Mouse (Mus musculus) lung, adult 2 months (tissue): ENCODE results near the gene Olfr1028. TPM values are rescaled to one million over a fixed set of nuclear protein-coding genes. Genes with fewer than 3 reads are reported as not detected.

Experiments used
- DNase-seq: peaks from one replicate; pipeline ENCODE4 v3.0.0; 2022
- H3K4me1 ChIP-seq: fragments of 200-500 bp; 2 replicates; pipeline ENCODE4 v1.6.1; 2011; ENCODE audit warnings: low read length; ENCODE audit not compliant: control insufficient read depth, insufficient read depth
- H3K4me3 ChIP-seq: fragments of 200-500 bp; replicated peaks from 2 replicates; pipeline ENCODE3; 2011; ENCODE audit warnings: low read depth, mild to moderate bottlenecking, control low read depth, low read length; ENCODE audit errors: extremely low read depth
- CTCF ChIP-seq: fragments of 200-500 bp; IDR thresholded peaks from 2 replicates; pipeline ENCODE4 v1.5.1; 2011; ENCODE audit warnings: mild to moderate bottlenecking, low read length, control low read depth; ENCODE audit not compliant: insufficient read depth
- POLR2A ChIP-seq: fragments of 200-500 bp; IDR thresholded peaks from 2 replicates; pipeline ENCODE4 v1.6.1; 2011; ENCODE audit warnings: low read depth, mild to moderate bottlenecking, control low read depth, low read length, borderline replicate concordance; ENCODE audit errors: extremely low read depth
- whole genome bisulfite sequencing: fragments of 180-500 bp; shearing (Covaris S2); methylation state at CpG from one replicate; pipeline ENCODE4 v1.1.7; 2018; 5-methylcytosine and 5-hydroxymethylcytosine counted together
- polyA plus RNA-seq: library from polyadenylated mRNA; depleted of rRNA; stranded (reverse); fragments of >200 nt; gene quantifications from 2 replicates; pipeline ENCODE4 v1.2.3, GENCODE M21; 2012; rRNA removed

Olfr1028 gene
- not detected in 2 replicates for polyA plus RNA-seq

- TF ChIP-seq POLR2A (no peak), CTCF (no peak)
- H3K4me1 ChIP-seq = no peaks in the 10 kb centered on the region
- H3K4me3 ChIP-seq = no peak within 1 kb of the TSS
- no peak for DNase-seq
- WGBS = 62% methylated on average over 1 of the region's 1 CpGs
These were observed at the start of gene Olfr1028 for GRCm38 (mm10) chr2:85950137-85950536. Olfr1028 (plus strand) TSS chr2:85950437.

GRCm38 (mm10) chr2:85904952-85905351, 45.3 kb upstream of the Olfr1028 start, which contains the start of gene Olfr1024:
Olfr1024 (minus strand) TSS chr2:85905052.
- no peak for DNase-seq
- WGBS = 81% methylated on average over 3 of the region's 3 CpGs
- Histone ChIP-seq H3K4me1 (no peaks in the 10 kb centered on the region), H3K4me3 (no peak within 1 kb of the TSS)
- no peak for TF ChIP-seq CTCF
- TF ChIP-seq POLR2A = no peak

GRCm38 (mm10) chr2:85913197-85913596, 37.0 kb upstream of the Olfr1028 start:
- TF ChIP-seq CTCF (no peak), POLR2A (no peak)
- H3K4me1 ChIP-seq = no peaks in the 10 kb centered on the region
- no peak overlapping the region for H3K4me3 ChIP-seq
- no peak for DNase-seq

GRCm38 (mm10) chr2:85914893-85915292, 35.3 kb upstream of the Olfr1028 start, which contains the start of gene Olfr1025-ps1:
Olfr1025-ps1 (plus strand) TSS chr2:85915193.
- DNase-seq = no peak
- WGBS = 40% methylated on average over 1 of the region's 1 CpGs

GRCm38 (mm10) chr2:85921258-85921657, 29.0 kb upstream of the Olfr1028 start, which contains the start of gene Olfr1026:
Olfr1026 (plus strand) TSS chr2:85921558.
- TF ChIP-seq POLR2A (no peak), CTCF (no peak)
- no peak for DNase-seq
- no peak within 1 kb of the TSS for H3K4me3 ChIP-seq
- no peaks in the 10 kb centered on the region for H3K4me1 ChIP-seq
- WGBS = 83% methylated on average over 3 of the region's 3 CpGs

More at GRCm38 (mm10) chr2:85914893-85915292, 35.3 kb upstream of the Olfr1028 start, which contains the start of gene Olfr1025-ps1:
- Histone ChIP-seq H3K4me1 (no peaks in the 10 kb centered on the region), H3K4me3 (no peak within 1 kb of the TSS)
- TF ChIP-seq POLR2A (no peak), CTCF (no peak)

- 92% methylated on average over 2 of the region's 2 CpGs for WGBS
- Histone ChIP-seq H3K4me3 (no peak within 1 kb of the TSS), H3K4me1 (no peaks in the 10 kb centered on the region)
- TF ChIP-seq CTCF = no peak
- no peak for TF ChIP-seq POLR2A
- no peak for DNase-seq
These were observed 23.4 kb downstream of the Olfr1028 start, which contains the start of gene Olfr1029 for GRCm38 (mm10) chr2:85973595-85973994. Olfr1029 (plus strand) TSS chr2:85973895.

- Histone ChIP-seq H3K4me1 (no peaks in the 10 kb centered on the region), H3K4me3 (no peak within 1 kb of the TSS)
- WGBS = 46% methylated on average over 1 of the region's 1 CpGs
- no peak for TF ChIP-seq POLR2A
- no peak for TF ChIP-seq CTCF
- no peak for DNase-seq
These were observed 28.7 kb downstream of the Olfr1028 start, which contains the start of gene Olfr1030 for GRCm38 (mm10) chr2:85978976-85979375. Olfr1030 (plus strand) TSS chr2:85979276.

GRCm38 (mm10) chr2:85990004-85990403, 39.8 kb downstream of the Olfr1028 start, which contains the start of gene Olfr1031:
Olfr1031 (plus strand) TSS chr2:85990304.
- H3K4me1 ChIP-seq = no peaks in the 10 kb centered on the region
- no peak for DNase-seq
- no peak within 1 kb of the TSS for H3K4me3 ChIP-seq
- WGBS = 40% methylated on average over 3 of the region's 3 CpGs
- TF ChIP-seq CTCF (no peak), POLR2A (no peak)

Other genes with a start within 250 kb of the Olfr1028 start
- gene Olfr1009, start 235.0 kb upstream of the Olfr1028 start, polyA plus RNA-seq = not detected in 2 replicates
- not detected in 2 replicates for gene Olfr1012, start 187.7 kb upstream of the Olfr1028 start, polyA plus RNA-seq
- not detected in 2 replicates for gene Olfr1013, start 183.3 kb upstream of the Olfr1028 start, polyA plus RNA-seq
- not detected in 2 replicates for gene Olfr1014, start 177.7 kb upstream of the Olfr1028 start, polyA plus RNA-seq
- not detected in 2 replicates for gene Olfr1015, start 168.4 kb upstream of the Olfr1028 start, polyA plus RNA-seq
- not detected in 2 replicates for gene Olfr1016, start 147.9 kb upstream of the Olfr1028 start, polyA plus RNA-seq
- not detected in 2 replicates for gene Olfr1018, start 132.0 kb upstream of the Olfr1028 start, polyA plus RNA-seq
- not detected in 2 replicates for gene Olfr1019, start 105.0 kb upstream of the Olfr1028 start, polyA plus RNA-seq
- gene Olfr1020, start 103.4 kb upstream of the Olfr1028 start, polyA plus RNA-seq = not detected in 2 replicates
- not detected in 2 replicates for gene Olfr1022, start 81.8 kb upstream of the Olfr1028 start, polyA plus RNA-seq
- gene Olfr1023, start 64.8 kb upstream of the Olfr1028 start, polyA plus RNA-seq = not detected in 2 replicates
- not detected in 2 replicates for gene Olfr1024, start 45.4 kb upstream of the Olfr1028 start, polyA plus RNA-seq
- not detected in 2 replicates for gene Olfr1025-ps1, start 35.2 kb upstream of the Olfr1028 start, polyA plus RNA-seq
- gene Olfr1026, start 28.9 kb upstream of the Olfr1028 start, polyA plus RNA-seq = not detected in 2 replicates
- gene Olfr1029, start 23.5 kb downstream of the Olfr1028 start, polyA plus RNA-seq = not detected in 2 replicates
- not detected in 2 replicates for gene Olfr1030, start 28.8 kb downstream of the Olfr1028 start, polyA plus RNA-seq
- gene Olfr1031, start 39.9 kb downstream of the Olfr1028 start, polyA plus RNA-seq = not detected in 2 replicates
- gene Olfr1032, start 55.1 kb downstream of the Olfr1028 start, polyA plus RNA-seq = not detected in 2 replicates
- 0.36 and 0.45 TPM in 2 replicates for gene Olfr1033, start 70.2 kb downstream of the Olfr1028 start, polyA plus RNA-seq
- 0.07 and 0.09 TPM in 2 replicates for gene Olfr1034, start 95.4 kb downstream of the Olfr1028 start, polyA plus RNA-seq
- not detected in 2 replicates for gene Olfr1036, start 123.6 kb downstream of the Olfr1028 start, polyA plus RNA-seq
- gene Olfr1037, start 136.9 kb downstream of the Olfr1028 start, polyA plus RNA-seq = not detected in 2 replicates
- gene Olfr1039, start 185.5 kb downstream of the Olfr1028 start, polyA plus RNA-seq = not detected in 2 replicates
- gene Olfr1040, start 196.3 kb downstream of the Olfr1028 start, polyA plus RNA-seq = not detected in 2 replicates
- not detected in 2 replicates for gene Olfr1042, start 211.4 kb downstream of the Olfr1028 start, polyA plus RNA-seq
- not detected in 2 replicates for gene Olfr1043, start 217.1 kb downstream of the Olfr1028 start, polyA plus RNA-seq
- gene Olfr1044, start 227.4 kb downstream of the Olfr1028 start, polyA plus RNA-seq = not detected in 2 replicates
- not detected in 2 replicates for gene Olfr52, start 235.2 kb downstream of the Olfr1028 start, polyA plus RNA-seq